Mouse (Mus musculus) G1E (cell line): ENCODE results near the gene Togaram2. TPM values are rescaled to one million over a fixed set of nuclear protein-coding genes. Genes with fewer than 3 reads are reported as not detected.

ENCODE experiments used
- ATAC-seq: 2 replicates; pipeline ENCODE4 v1.8.0; 2016; ENCODE audit warnings: mild to moderate bottlenecking; ENCODE audit not compliant: insufficient number of reproducible peaks, poor library complexity, low FRiP score, severe bottlenecking; ENCODE audit errors: extremely low read depth
- DNase-seq: peaks from one replicate; pipeline ENCODE4 v3.0.0; 2012; ENCODE audit warnings: low spot score
- H3K27me3 ChIP-seq: 2 replicates; pipeline ENCODE4 v1.6.1; 2012; ENCODE audit warnings: mild to moderate bottlenecking, low read length, inconsistent platforms; ENCODE audit not compliant: insufficient read depth
- H3K36me3 ChIP-seq: replicated peaks from 2 replicates; pipeline ENCODE3; 2012; ENCODE audit warnings: mild to moderate bottlenecking, inconsistent platforms
- H3K4me1 ChIP-seq: 2 replicates; pipeline ENCODE4 v1.6.1; 2012; ENCODE audit warnings: low read depth, low read length, inconsistent platforms, mixed read lengths; ENCODE audit not compliant: insufficient read depth
- H3K4me3 ChIP-seq: 2 replicates; pipeline ENCODE4 v1.5.1; 2012; ENCODE audit warnings: low read depth, mild to moderate bottlenecking, inconsistent platforms, low read length, moderate library complexity, mixed read lengths
- H3K9me3 ChIP-seq: replicated peaks from 2 replicates; pipeline ENCODE4 v1.6.1; 2012; ENCODE audit warnings: inconsistent platforms
- CTCF ChIP-seq: IDR thresholded peaks from 2 replicates; pipeline ENCODE4 v1.5.1; 2012; ENCODE audit warnings: low read depth, low read length, inconsistent platforms, mixed read lengths
- GATA1 ChIP-seq: IDR thresholded peaks from 2 replicates; pipeline ENCODE4 v1.6.1; 2012; ENCODE audit warnings: borderline replicate concordance, low read length, inconsistent platforms, mixed read lengths
- GATA2 ChIP-seq: IDR thresholded peaks from 2 replicates; pipeline ENCODE4 v1.6.1; 2012; ENCODE audit warnings: low read depth, low read length, inconsistent platforms, borderline replicate concordance
- POLR2AphosphoS5 ChIP-seq: IDR thresholded peaks from 2 replicates; pipeline ENCODE4 v1.6.1; 2012; ENCODE audit warnings: low read depth, low read length, inconsistent platforms; ENCODE audit not compliant: insufficient replicate concordance
- TAL1 ChIP-seq: conservative IDR thresholded peaks from 2 replicates; pipeline ENCODE4 v1.6.1; 2012; ENCODE audit warnings: low read depth, low read length, inconsistent platforms, mixed read lengths
- polyA plus RNA-seq: library from polyadenylated mRNA; stranded (reverse); fragments of >175 nt; gene quantifications from 2 replicates; pipeline ENCODE4 v1.2.3, GENCODE M21; 2012
- total RNA-seq, 2 experiments: library from RNA; stranded (forward) in 1 of 2; stranded (reverse) in 1 of 2; fragments of 200-1000 nt in 1 of 2; fragments of >200 nt in 1 of 2; fragmentation: Nextera tagmentation in 1 of 2; gene quantifications; 2 replicates each; pipeline ENCODE4 v1.2.3; 2014 to 2017

The Togaram2 gene
- total and polyA plus RNA-seq, 3 experiments, result 0.05 TPM; not detected in 2

DNA sequence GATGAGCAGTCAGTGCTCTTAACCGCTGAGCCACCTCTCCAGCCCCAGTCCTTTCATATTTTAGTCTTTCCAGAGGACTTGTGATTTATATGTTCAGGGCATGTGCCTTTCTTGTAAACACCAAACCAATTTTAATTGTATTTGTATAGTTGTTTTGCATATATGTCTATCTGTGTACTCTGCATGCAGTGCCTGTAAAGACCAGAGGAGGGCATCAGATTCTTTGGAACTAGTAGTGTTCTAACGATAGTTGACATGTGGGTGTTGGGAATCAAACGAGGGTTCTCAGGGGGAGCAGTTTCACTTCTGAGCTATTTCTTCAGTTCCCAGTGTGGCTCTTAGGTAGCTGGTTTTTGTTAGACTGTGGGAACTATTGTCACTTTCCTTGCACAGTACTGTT, 30.9 kb upstream of the Togaram2 start:
- DNase-seq, result no peak
- no peaks in the 10 kb centered on the region for H3K9me3 ChIP-seq
- no peak overlapping the region for H3K4me3 ChIP-seq
- no peak for ATAC-seq
- no peaks in the 10 kb centered on the region for H3K27me3 ChIP-seq
- TF ChIP-seq GATA1 (no peak), TAL1 (no peak), POLR2AphosphoS5 (no peak), CTCF (no peak), GATA2 (no peak)
- H3K4me1 ChIP-seq, result peaks cover 14% of the 10 kb centered on the region
- peaks cover 93% of the 10 kb centered on the region for H3K36me3 ChIP-seq

GRCm38 (mm10) chr17:71650011-71650410, 23.1 kb upstream of the Togaram2 start:
- Histone ChIP-seq H3K9me3 (no peaks in the 10 kb centered on the region), H3K4me3 (no peak overlapping the region), H3K36me3 (peaks cover 88% of the 10 kb centered on the region), H3K27me3 (no peaks in the 10 kb centered on the region), H3K4me1 (peaks cover 6% of the 10 kb centered on the region; the same call in 1 of the 2 replicates)
- no peak for TF ChIP-seq CTCF
- no peak for TF ChIP-seq GATA2
- TF ChIP-seq GATA1, result no peak
- no peak for TF ChIP-seq POLR2AphosphoS5
- no peak for TF ChIP-seq TAL1
- DNase-seq, result no peak
- ATAC-seq, result no peak

- H3K4me3 ChIP-seq, result no peak overlapping the region
- DNase-seq, result no peak
- no peaks in the 10 kb centered on the region for H3K9me3 ChIP-seq
- H3K4me1 ChIP-seq, result peaks cover 4% of the 10 kb centered on the region; the same call in 1 of the 2 replicates
- H3K36me3 ChIP-seq, result peaks cover 88% of the 10 kb centered on the region
- TF ChIP-seq GATA2, result no peak
- no peak for TF ChIP-seq POLR2AphosphoS5
- TF ChIP-seq TAL1, result no peak
- no peak for TF ChIP-seq GATA1
- TF ChIP-seq CTCF, result no peak
- no peak for ATAC-seq
- H3K27me3 ChIP-seq, result no peaks in the 10 kb centered on the region
Measured at GRCm38 (mm10) chr17:71652495-71652894, 20.6 kb upstream of the Togaram2 start.

- TF ChIP-seq GATA2 (no peak), GATA1 (no peak), CTCF (no peak), TAL1 (no peak), POLR2AphosphoS5 (no peak)
- Histone ChIP-seq H3K4me1 (peaks cover 4% of the 10 kb centered on the region; the same call in 1 of the 2 replicates), H3K36me3 (peaks cover 89% of the 10 kb centered on the region), H3K4me3 (no peak overlapping the region), H3K27me3 (no peaks in the 10 kb centered on the region), H3K9me3 (no peaks in the 10 kb centered on the region)
- ATAC-seq (no peak), DNase-seq (no peak)
Measured at GRCm38 (mm10) chr17:71652934-71653333, 20.1 kb upstream of the Togaram2 start.

GRCm38 (mm10) chr17:71657521-71657920, 15.5 kb upstream of the Togaram2 start:
- no peaks in the 10 kb centered on the region for H3K9me3 ChIP-seq
- peaks cover 66% of the 10 kb centered on the region for H3K36me3 ChIP-seq
- TF ChIP-seq TAL1, result no peak
- TF ChIP-seq CTCF, result no peak
- H3K27me3 ChIP-seq, result no peaks in the 10 kb centered on the region
- H3K4me1 ChIP-seq, result peaks cover 14% of the 10 kb centered on the region
- no peak for ATAC-seq
- H3K4me3 ChIP-seq, result no peak overlapping the region
- no peak for DNase-seq

DNA sequence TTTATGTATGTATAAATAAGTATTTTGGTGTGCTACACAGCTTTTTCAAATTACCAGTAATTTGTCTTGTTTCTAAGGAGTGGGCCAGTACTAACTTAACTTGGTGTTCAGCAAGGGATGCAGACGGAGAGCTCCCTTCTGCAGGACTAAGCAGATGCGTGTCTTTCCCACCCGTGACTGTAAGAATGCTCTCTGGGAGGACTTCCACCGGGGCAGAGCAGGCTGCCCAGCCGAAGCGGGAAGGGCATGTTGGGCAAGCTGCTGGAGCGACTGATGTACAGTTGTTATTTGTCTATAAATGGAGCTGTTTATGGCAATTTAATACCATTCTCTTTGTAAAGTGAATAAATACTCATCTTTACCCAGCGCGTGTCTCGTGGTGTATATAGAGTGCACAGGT, 14.4 kb upstream of the Togaram2 start:
- H3K36me3 ChIP-seq, result peaks cover 57% of the 10 kb centered on the region
- ATAC-seq (no peak), DNase-seq (no peak)
- no peaks in the 10 kb centered on the region for H3K9me3 ChIP-seq
- no peaks in the 10 kb centered on the region for H3K27me3 ChIP-seq
- no peak overlapping the region for H3K4me3 ChIP-seq
- no peak for TF ChIP-seq TAL1
- no peak for TF ChIP-seq POLR2AphosphoS5
- TF ChIP-seq GATA1, result no peak
- TF ChIP-seq GATA2, result no peak
- TF ChIP-seq CTCF, result no peak
- H3K4me1 ChIP-seq, result peaks cover 22% of the 10 kb centered on the region
